Mouse (Mus musculus): Measurements from ENCODE around the gene Dclk1.

- TF ChIP-seq POLR2A (IDR thresholded peaks at IDR 0.05; ENCODE audit: control insufficient read depth, low read depth, low read length) (no peak), CTCF (IDR thresholded peaks at IDR 0.05; ENCODE audit: control insufficient read depth, insufficient read depth, insufficient replicate concordance, low read depth, low read length) (no peak)
Measured at GRCm38 (mm10) chr3:55337671-55338070, 95.5 kb downstream of the Dclk1 start.
